In the genomic region with DNA sequence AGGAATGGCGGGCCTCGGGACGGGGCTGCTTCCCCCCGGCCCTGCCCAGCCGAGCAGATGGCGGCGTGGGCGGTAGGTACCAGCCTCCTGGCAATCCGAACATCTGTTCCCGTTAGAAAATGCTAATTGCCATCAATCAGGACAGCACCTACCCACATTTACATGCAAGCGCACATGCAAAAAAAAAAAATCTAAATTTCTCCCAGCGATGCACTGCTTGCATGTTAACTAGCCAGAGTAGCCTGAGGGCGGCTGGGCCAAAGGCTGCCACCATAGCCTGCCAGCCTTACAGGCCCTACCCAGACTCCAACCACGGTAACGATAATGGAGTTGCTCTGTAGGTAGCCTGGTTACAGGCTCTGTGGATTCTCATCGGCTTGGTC, we compare ENCODE assay signal across 8 mouse cellular contexts.
DNase-seq lines count a peak whose midpoint lies in the region; ATAC-seq and TF ChIP-seq lines count a peak whose summit lies in the region.

No protein-coding gene starts in this region.

- H3K9ac ChIP-seq in CH12.LX (ENCODE audit: insufficient read depth, low read depth), result no peak overlapping the region
- H3K9ac ChIP-seq in embryonic facial prominence, embryonic 13.5 days, result no peak overlapping the region
- peak overlapping the region; percentile 37; the same call in 1 of the 2 replicates for H3K9ac ChIP-seq in hindbrain, postnatal 0 days (replicated peaks; ENCODE audit: low read length)
- H3K9ac ChIP-seq in midbrain, embryonic 11.5 days (ENCODE audit: low read length), result no peak overlapping the region

- 0 out of 2 replicates have a peak, but pooled peaks have one; percentile 25 for TF ChIP-seq EP300 in CH12.LX (IDR thresholded peaks at IDR 0.05; ENCODE audit: low read length)

- in situ Hi-C loops in CH12.LX (cut with MboI; ENCODE audit: low pct_ligation_motif_present, low pct_unique_long_range_greater_than_20kb, low sequenced_read_pairs), result no loop called here

- peaks cover 92% of the 10 kb centered on the region for H3K27me3 ChIP-seq in CH12.LX (replicated peaks)
- no peaks in the 10 kb centered on the region for H3K27me3 ChIP-seq in embryonic facial prominence, embryonic 13.5 days
- no peaks in the 10 kb centered on the region for H3K27me3 ChIP-seq in hindbrain, postnatal 0 days (ENCODE audit: insufficient read depth, low read length)
- H3K27me3 ChIP-seq in midbrain, embryonic 11.5 days (ENCODE audit: control insufficient read depth, insufficient read depth, low read length), result no peaks in the 10 kb centered on the region

- WGBS in embryonic facial prominence, embryonic 13.5 days, result 53% methylated on average over 16 of the region's 16 CpGs
- 18% methylated on average over 16 of the region's 16 CpGs for WGBS in hindbrain, postnatal 0 days
- whole genome bisulfite sequencing in midbrain, embryonic 11.5 days, result 72% methylated on average over 16 of the region's 16 CpGs

- H3K36me3 ChIP-seq in CH12.LX (replicated peaks in 1 of 2; ENCODE audit: control insufficient read depth in 1 of 2, insufficient read depth in 1 of 2, low read length in 1 of 2), result no peaks in the 10 kb centered on the region
- no peaks in the 10 kb centered on the region for H3K36me3 ChIP-seq in embryonic facial prominence, embryonic 13.5 days
- no peaks in the 10 kb centered on the region for H3K36me3 ChIP-seq in hindbrain, postnatal 0 days (ENCODE audit: insufficient read depth, low read length)
- no peaks in the 10 kb centered on the region for H3K36me3 ChIP-seq in midbrain, embryonic 11.5 days (ENCODE audit: control insufficient read depth, insufficient read depth, low read length)

- no peak for TF ChIP-seq POLR2A in CH12.LX (IDR thresholded peaks at IDR 0.05; ENCODE audit: low read depth, low read length)

- H3K4me2 ChIP-seq in CH12.LX (ENCODE audit: insufficient read depth, low read depth, poor library complexity, severe bottlenecking), result peak overlapping the region; percentile 23
- no peak overlapping the region for H3K4me2 ChIP-seq in embryonic facial prominence, embryonic 13.5 days
- H3K4me2 ChIP-seq in hindbrain, postnatal 0 days (ENCODE audit: low read depth, low read length), result peak overlapping the region; percentile 23
- H3K4me2 ChIP-seq in midbrain, embryonic 11.5 days, result no peak overlapping the region

- TF ChIP-seq RAD21 in CH12.LX (IDR thresholded peaks at IDR 0.05; ENCODE audit: low read depth, low read length), result no peak

- dilution Hi-C loops in CH12.LX (cut with MboI; ENCODE audit: extremely low pct_ligation_motif_present, extremely low pct_unique_long_range_greater_than_20kb, low sequenced_read_pairs), result no loop called here

- H3K9me3 ChIP-seq in CH12.LX (replicated peaks; ENCODE audit: low read length), result no peaks in the 10 kb centered on the region
- no peaks in the 10 kb centered on the region for H3K9me3 ChIP-seq in embryonic facial prominence, embryonic 13.5 days
- no peaks in the 10 kb centered on the region for H3K9me3 ChIP-seq in hindbrain, postnatal 0 days (ENCODE audit: low read length)
- H3K9me3 ChIP-seq in midbrain, embryonic 11.5 days (ENCODE audit: control insufficient read depth, low read length), result no peaks in the 10 kb centered on the region

- no peak for TF ChIP-seq CTCF in CH12.LX (conservative IDR thresholded peaks at IDR 0.05 in 1 of 2, IDR thresholded peaks at IDR 0.05 in 1 of 2; ENCODE audit: low read depth in 2 of 2, low read length in 2 of 2)
- no peak for TF ChIP-seq CTCF in hindbrain, postnatal 0 days (IDR thresholded peaks at IDR 0.05; ENCODE audit: low read depth)

- H3K4me3 ChIP-seq in CH12.LX (replicated peaks in 1 of 3; ENCODE audit: low read depth in 2 of 3, low read length in 2 of 3, poor library complexity in 1 of 3), result no peak overlapping the region
- H3K4me3 ChIP-seq in embryonic facial prominence, embryonic 13.5 days, result no peak overlapping the region
- no peak overlapping the region for H3K4me3 ChIP-seq in hindbrain, postnatal 0 days (ENCODE audit: low read length)
- no peak overlapping the region for H3K4me3 ChIP-seq in midbrain, embryonic 11.5 days (ENCODE audit: low read depth, low read length)

- H3K27ac ChIP-seq in CH12.LX (ENCODE audit: insufficient read depth, low read depth), result no peak overlapping the region
- 0 out of 2 replicates have a peak overlapping the region, but pooled peaks have one; percentile 22 for H3K27ac ChIP-seq in embryonic facial prominence, embryonic 13.5 days
- peak overlapping the region; percentile 82 for H3K27ac ChIP-seq in hindbrain, postnatal 0 days
- peak overlapping the region; percentile 40; the same call in 1 of the 2 replicates for H3K27ac ChIP-seq in midbrain, embryonic 11.5 days (ENCODE audit: low read depth, low read length)

- no peak for ATAC-seq in embryonic facial prominence, embryonic 13.5 days (ENCODE audit: insufficient number of reproducible peaks, insufficient read depth, low FRiP score, low TSS enrichment, low read depth)
- ATAC-seq in hindbrain, postnatal 0 days, result peak; percentile 38
- ATAC-seq in midbrain, embryonic 11.5 days (ENCODE audit: low FRiP score), result peak; percentile 61; the same call in 1 of the 2 replicates
- no peak for ATAC-seq in inflammation-experienced regulatory T-cells, adult 6 months

- H3K79me2 ChIP-seq in CH12.LX (replicated peaks; ENCODE audit: control insufficient read depth, extremely low read depth, insufficient read depth, poor library complexity, severe bottlenecking), result no peaks in the 10 kb centered on the region

- DNase-seq in CH12.LX (ENCODE audit: extremely low read depth), result peak; percentile 44
- peak; percentile 73 for DNase-seq in hindbrain, postnatal 0 days (ENCODE audit: low spot score)
- no peak for DNase-seq in midbrain, embryonic 11.5 days (ENCODE audit: low spot score, missing footprints)
- DNase-seq in adrenal gland, postnatal 4 days (ENCODE audit: low spot score in 2 of 2), result no peak
- no peak for DNase-seq in kidney, adult 9 months
- no peak for DNase-seq in urinary bladder, postnatal 4 days (ENCODE audit: low spot score in 2 of 2)

- peaks cover 7 to 20% of the 10 kb centered on the region in 2 experiments for H3K4me1 ChIP-seq in CH12.LX (ENCODE audit: control insufficient read depth in 1 of 2, insufficient read depth in 2 of 2)
- peaks cover 43% of the 10 kb centered on the region for H3K4me1 ChIP-seq in embryonic facial prominence, embryonic 13.5 days
- peaks cover 44% of the 10 kb centered on the region for H3K4me1 ChIP-seq in hindbrain, postnatal 0 days (ENCODE audit: insufficient read depth, low read length)
- H3K4me1 ChIP-seq in midbrain, embryonic 11.5 days (ENCODE audit: control insufficient read depth, insufficient read depth, low read length), result peaks cover 14% of the 10 kb centered on the region

TF ChIP-seq in CH12.LX, 34 proteins besides CTCF, POLR2A, EP300 and RAD21:
- TF ChIP-seq ZKSCAN1 (IDR thresholded peaks at IDR 0.05; ENCODE audit: borderline replicate concordance, low read depth, low read length) (no peak), MYC (IDR thresholded peaks at IDR 0.05; ENCODE audit: low read depth, low read length) (peak; percentile 45; the same call in 1 of the 2 replicates), ETS1 (conservative IDR thresholded peaks at IDR 0.05; ENCODE audit: low read depth, low read length) (peak; percentile 35), USF1 (IDR thresholded peaks at IDR 0.05; ENCODE audit: low read depth, low read length) (no peak), PAX5 (IDR thresholded peaks at IDR 0.05; ENCODE audit: low read length) (no peak), JUND (conservative IDR thresholded peaks at IDR 0.05; ENCODE audit: low read depth, low read length) (no peak), CHD2 (IDR thresholded peaks at IDR 0.05; ENCODE audit: low read length) (no peak), ZNF384 (IDR thresholded peaks at IDR 0.05; ENCODE audit: low read depth, low read length) (peak; percentile 91), MAFK (IDR thresholded peaks at IDR 0.05; ENCODE audit: insufficient replicate concordance, low read length) (no peak), TCF12 (IDR thresholded peaks at IDR 0.05; ENCODE audit: low read depth, low read length) (peak; percentile 71), UBTF (IDR thresholded peaks at IDR 0.05; ENCODE audit: low read depth, low read length) (peak; percentile 29; the same call in 1 of the 2 replicates), TBP (conservative IDR thresholded peaks at IDR 0.05; ENCODE audit: low read depth, low read length) (no peak), MEF2A (IDR thresholded peaks at IDR 0.05; ENCODE audit: borderline replicate concordance, low read depth, low read length) (no peak), MAX (IDR thresholded peaks at IDR 0.05; ENCODE audit: low read length) (no peak), KAT2A (IDR thresholded peaks at IDR 0.05; ENCODE audit: insufficient replicate concordance, low read length) (no peak), BHLHE40 (IDR thresholded peaks at IDR 0.05; ENCODE audit: low read depth, low read length) (peak; percentile 93)

Comparison
In these comparisons a context has a peak if more than half of its experiments do, and no peak if none do; other contexts are left out.
1. DNase-seq: peak in CH12.LX (single experiment) and hindbrain, postnatal 0 days (single experiment); none in midbrain, embryonic 11.5 days (single experiment), adrenal gland, postnatal 4 days (0 of 2), kidney, adult 9 months (single experiment) and urinary bladder, postnatal 4 days (0 of 2).
2. H3K4me2 ChIP-seq: peak in CH12.LX (single experiment) and hindbrain, postnatal 0 days (single experiment); none in embryonic facial prominence, embryonic 13.5 days (single experiment) and midbrain, embryonic 11.5 days (single experiment).
3. ATAC-seq: peak in hindbrain, postnatal 0 days (single experiment) and midbrain, embryonic 11.5 days (single experiment); none in embryonic facial prominence, embryonic 13.5 days (single experiment) and inflammation-experienced regulatory T-cells, adult 6 months (single experiment).